Mouse (Mus musculus) olfactory bulb, adult 2 months (tissue): Measurements from ENCODE around the gene Ccdc40.

Experiments
- CTCF ChIP-seq: fragments of 200-500 bp; IDR thresholded peaks from 2 replicates; pipeline ENCODE4 v1.5.1; 2012; ENCODE audit warnings: low read depth, mild to moderate bottlenecking, low read length, moderate library complexity; ENCODE audit not compliant: insufficient read depth
- POLR2A ChIP-seq: fragments of 200-500 bp; IDR thresholded peaks from 2 replicates; pipeline ENCODE4 v1.6.1; 2012; ENCODE audit warnings: mild to moderate bottlenecking, low read depth, low read length, moderate library complexity; ENCODE audit not compliant: insufficient read depth

DNA sequence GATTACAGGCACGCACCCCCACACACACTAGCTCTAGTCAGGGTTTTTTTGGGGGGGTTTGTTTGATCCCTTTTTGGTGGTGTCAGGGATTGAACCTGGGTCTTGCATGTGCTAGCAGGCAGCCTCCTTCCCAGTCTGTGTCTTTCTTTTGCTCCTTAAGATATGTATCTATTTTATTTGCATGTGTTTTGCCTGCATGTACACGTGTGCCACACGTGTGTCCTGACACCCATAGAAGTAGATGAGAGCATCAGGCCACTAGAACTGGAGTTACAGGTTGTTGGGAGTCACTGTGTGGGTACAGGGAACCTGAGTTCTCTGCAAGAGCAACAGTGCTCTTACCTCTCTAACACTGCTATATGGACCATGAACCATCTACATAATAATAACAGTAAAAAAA lies 39.1 kb upstream of the Ccdc40 start:
- TF ChIP-seq CTCF (no peak), POLR2A (no peak)
